Mouse (Mus musculus): Measurements from ENCODE around the gene Pxylp1. TPM values are rescaled to one million over a fixed set of nuclear protein-coding genes. Genes with fewer than 3 reads are reported as not detected.

Gene Pxylp1
- total RNA-seq, 2 experiments from 2014 or later, result 16.6 to 27.1 TPM

DNA sequence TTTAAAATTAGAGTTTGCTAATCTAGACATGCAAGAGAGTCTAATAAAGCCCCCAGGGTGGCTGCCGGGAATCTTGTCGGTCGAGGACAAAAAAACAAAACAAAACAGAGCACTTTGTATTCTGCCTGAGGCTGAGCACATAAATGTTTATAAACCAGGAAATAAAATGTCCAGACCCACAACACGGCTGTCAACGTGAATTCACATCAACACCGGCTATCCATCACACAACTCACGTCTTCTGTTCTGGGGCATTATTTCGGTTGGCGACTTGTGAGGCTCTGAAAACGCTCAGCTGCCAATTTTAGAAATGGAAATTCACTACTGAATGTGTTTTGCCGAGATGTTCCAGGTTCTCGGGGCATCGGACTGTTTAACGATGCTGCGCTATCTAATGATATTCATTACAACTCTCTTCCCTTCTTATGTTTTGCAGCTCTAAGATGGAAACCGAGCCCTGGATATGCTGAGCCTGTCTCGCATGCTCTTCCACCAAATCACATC lies 61.6 kb downstream of the Pxylp1 start:
- ATAC-seq (replicated peaks; ENCODE audit: low FRiP score, poor library complexity, severe bottlenecking), result no peak

GRCm38 (mm10) chr9:96829682-96830081 lies 62.8 kb downstream of the Pxylp1 start:
- 0 out of 2 replicates have a peak, but pooled peaks have one; percentile 28 for ATAC-seq (replicated peaks; ENCODE audit: low FRiP score, poor library complexity, severe bottlenecking)

DNA sequence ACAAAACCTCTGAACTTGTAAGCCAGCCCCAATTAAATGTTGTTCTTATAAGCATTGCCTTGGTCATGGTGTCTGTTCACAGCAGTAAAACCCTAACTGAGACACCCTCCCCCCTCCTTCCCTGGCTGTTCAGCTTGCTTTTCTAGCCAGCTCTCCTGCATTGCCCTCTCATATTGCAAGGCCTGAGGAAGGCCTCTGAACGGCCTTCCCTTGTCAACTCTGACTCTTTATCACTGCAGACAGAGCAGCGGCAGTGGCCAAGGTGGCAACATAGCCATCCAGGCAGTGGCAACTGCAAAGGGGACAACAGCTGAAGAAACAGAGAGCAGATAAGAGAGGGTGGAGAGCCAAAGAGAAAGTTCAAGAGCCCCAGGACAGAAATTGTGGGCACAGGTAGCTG lies 64.4 kb downstream of the Pxylp1 start:
- no peak for ATAC-seq (replicated peaks; ENCODE audit: low FRiP score, poor library complexity, severe bottlenecking)

DNA sequence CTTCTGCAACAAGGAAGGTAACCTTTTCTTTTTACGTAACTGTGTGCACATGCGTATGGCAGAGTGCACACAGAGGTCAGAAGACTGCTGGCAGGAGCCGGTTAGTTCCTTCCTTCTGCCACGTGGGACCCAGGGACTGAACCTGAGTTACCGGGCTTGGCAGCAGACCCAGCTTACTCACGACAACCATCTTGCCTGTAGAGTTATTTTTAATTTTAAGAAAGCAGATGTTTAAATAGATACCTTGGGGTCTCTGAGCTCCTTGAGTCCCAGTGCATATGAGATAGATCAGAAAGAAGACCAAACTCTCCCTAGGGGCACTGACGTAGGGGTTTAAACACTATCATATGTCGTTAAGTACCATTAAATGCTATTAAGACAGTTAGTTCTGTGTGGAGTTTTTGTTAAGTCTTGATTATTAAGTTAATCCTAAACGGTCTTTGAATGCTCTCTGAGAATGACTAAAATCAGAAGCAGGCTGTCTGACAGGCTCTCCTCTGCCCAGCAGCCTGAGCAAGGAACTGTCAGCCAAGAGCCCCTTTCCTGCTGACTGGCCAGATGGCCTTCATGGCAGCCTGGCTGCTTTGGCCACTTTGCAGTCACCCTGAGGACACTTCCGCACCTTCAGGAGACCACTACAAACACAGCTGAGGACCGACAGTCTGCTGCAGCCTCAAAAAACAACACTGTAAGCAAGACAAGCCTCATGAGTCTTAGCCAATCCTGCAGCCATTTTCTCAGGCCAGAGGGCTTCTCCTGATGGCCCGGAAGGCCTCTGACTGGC lies 65.3 kb downstream of the Pxylp1 start:
- ATAC-seq (replicated peaks; ENCODE audit: low FRiP score, poor library complexity, severe bottlenecking), result no peak

DNA sequence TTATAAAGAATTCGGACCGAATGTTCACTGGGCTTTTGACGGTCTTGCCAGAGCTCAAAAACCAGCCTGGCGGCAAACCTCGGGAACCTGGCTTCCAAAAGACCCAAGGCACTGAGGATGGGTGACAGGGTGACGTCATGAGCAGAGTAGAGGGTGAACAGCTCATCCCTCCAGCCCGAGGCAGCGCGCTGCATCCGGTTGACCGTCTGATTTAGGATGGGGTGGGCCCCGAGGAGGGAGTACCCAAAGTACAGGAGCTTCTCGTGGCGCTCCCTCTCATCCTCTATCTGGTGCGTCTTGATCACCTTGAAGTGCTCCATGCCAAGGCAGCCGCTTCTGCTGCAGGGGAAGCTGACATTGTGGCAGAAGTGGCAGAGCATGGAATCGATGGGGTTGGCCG lies 67.6 kb downstream of the Pxylp1 start:
- ATAC-seq (replicated peaks; ENCODE audit: low FRiP score, poor library complexity, severe bottlenecking), result no peak

DNA sequence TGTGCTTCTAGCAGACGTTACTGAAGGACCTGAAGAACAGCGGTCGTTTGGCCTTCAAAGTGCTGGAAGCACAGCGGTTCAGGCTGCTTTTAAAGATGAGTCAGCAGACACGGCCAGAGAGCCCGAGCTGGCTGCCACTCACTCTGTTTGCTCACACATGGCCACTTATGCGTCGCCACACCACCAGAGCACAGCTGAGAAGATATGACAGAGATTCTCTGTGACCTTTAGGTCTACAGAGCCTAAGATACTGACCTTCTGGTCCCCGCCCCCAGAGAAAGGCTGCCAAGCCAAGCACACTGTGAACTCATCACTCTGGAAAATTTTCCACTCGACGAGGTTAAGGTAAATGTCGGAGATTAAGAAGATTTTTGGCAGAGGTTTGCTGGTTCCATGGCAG lies 68.4 kb downstream of the Pxylp1 start:
- no peak for ATAC-seq (replicated peaks; ENCODE audit: low FRiP score, poor library complexity, severe bottlenecking)

DNA sequence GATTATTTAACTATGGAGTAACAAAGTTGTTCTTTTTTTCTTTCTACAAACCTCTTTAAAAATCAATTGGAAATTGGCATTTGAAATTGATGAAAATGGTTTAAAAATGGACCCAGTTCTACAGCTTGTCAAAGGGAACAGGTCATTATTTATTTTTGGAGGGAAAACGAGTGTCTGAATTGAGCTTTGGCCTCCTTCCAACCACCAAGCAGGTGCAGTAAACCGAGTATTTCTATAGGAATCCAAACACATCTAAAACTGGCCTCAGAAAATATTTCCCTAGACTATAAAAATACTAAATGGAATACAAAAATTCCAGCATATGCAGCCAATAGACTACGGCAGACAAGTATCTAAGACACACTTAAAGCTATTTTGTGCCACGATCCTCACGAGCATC lies 68.9 kb downstream of the Pxylp1 start:
- ATAC-seq (replicated peaks; ENCODE audit: low FRiP score, poor library complexity, severe bottlenecking), result no peak

DNA sequence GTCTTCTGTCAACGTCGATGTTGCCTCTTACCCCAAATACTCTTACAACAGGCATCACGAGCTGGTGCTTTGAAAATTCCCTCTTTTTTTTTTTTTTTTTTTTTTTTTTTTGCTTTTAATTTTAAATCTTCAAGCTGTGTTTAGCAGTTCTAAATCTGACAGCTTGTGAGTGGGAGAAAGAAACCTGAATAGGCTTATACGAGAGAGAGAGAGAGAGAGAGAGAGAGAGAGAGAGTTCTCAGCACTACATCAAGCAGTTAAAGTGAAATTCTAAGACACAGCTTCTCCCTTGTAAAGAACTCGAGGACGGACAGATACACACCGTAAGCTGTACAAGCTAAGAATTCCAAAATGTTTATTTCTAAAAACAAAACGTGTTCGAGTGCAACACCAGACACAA lies 69.5 kb downstream of the Pxylp1 start:
- ATAC-seq (replicated peaks; ENCODE audit: low FRiP score, poor library complexity, severe bottlenecking), result no peak

- ATAC-seq (replicated peaks; ENCODE audit: low FRiP score, poor library complexity, severe bottlenecking), result 0 out of 2 replicates have a peak, but pooled peaks have one; percentile 43
Observed at GRCm38 (mm10) chr9:96818822-96819481, 73.5 kb downstream of the Pxylp1 start.

DNA sequence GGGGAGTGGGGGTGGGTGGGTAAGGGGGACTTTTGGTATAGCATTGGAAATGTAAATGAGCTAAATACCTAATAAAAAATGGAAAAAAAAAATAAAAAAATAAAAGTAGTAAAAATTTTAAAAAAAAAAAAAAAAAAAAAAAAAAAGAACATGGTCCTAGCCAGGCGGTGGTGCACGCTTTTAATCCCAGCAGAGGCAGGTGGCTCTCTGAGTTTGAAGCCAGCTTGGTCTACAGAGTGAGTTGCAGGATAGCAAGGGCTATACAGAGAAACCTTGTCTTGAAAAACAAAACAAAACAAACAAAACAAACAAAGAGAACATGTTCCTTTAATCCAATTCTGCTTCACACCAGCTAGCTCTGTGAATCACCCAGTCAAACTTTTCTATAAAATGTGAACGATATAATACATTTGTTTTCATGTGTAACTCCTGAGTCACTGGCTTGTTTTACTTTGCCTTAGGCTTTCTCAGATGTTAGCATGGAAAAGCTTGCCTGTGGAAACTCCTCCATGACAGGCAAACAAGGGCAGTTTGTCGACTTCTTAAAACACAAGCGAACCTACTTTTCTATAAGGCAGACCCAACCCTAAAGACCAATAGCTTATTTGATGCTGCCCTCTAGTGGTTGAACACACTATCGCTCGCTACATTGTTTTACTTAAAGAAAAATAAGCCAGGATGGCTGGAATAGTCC lies 74.2 kb downstream of the Pxylp1 start:
- ATAC-seq (replicated peaks; ENCODE audit: low FRiP score, poor library complexity, severe bottlenecking), result peak; percentile 72

DNA sequence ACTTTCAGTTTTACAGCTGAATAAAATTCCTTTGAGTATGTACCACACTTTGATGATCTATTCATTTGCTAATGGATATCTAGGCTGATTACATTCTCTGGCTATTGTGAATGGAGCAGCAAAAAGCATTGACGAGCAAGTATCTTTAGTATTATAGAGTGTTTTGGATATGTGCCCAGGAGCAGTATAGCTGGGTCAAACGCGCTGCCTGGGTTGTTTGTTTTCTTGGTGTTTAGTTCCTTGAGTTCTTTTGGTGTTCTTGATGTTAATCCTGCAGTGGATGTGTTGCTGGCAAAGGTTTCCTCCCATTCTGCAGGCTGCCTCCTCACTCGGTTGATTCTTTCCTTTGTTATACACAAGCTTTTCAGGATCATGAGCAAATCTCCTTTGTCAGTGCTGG lies 80.5 kb downstream of the Pxylp1 start:
- no peak for ATAC-seq (replicated peaks; ENCODE audit: low FRiP score, poor library complexity, severe bottlenecking)

GRCm38 (mm10) chr9:96800131-96800825 lies 92.2 kb downstream of the Pxylp1 start:
- no peak for ATAC-seq (replicated peaks; ENCODE audit: low FRiP score, poor library complexity, severe bottlenecking)

DNA sequence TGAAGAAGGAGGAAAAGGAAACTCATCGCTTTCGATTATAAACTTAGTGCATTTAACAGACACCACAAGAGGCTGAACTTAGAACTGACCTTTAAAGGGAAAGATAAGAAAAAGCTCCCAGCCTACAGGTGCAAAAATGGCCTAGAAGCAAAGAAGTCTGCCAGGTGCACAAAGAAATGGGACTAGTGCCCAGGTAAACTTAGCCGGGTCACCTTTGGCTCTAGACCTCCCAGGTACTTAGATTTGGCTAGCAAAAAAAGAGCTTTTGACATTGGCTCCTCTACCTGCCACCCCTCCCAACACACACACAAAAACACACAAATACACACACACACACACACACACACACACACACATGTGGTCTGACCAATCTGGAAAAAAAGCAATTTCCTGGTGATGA lies 95.2 kb downstream of the Pxylp1 start:
- no peak for ATAC-seq (replicated peaks; ENCODE audit: low FRiP score, poor library complexity, severe bottlenecking)

GRCm38 (mm10) chr9:96795399-96795928 lies 97.0 kb downstream of the Pxylp1 start:
- no peak for ATAC-seq (replicated peaks; ENCODE audit: low FRiP score, poor library complexity, severe bottlenecking)

DNA sequence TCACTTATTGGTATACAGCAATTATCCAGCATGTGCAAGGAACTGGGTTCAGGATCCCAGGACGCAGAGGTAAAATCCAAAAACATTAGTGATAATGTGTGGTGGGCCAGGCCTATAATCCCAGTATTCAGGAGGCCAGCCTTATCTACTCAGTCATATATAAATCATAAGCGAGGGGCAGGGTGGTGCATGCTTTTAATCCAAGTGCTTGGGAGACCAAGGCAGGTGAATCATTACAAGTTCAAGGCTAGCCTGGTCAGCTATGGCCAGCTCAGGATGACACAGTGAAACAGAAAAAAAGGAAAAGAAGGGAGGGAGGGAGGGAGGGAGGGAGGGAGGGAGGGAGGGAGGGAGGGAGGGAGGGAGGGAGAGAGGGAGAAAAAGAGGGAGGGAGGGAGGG lies 97.9 kb downstream of the Pxylp1 start:
- ATAC-seq (replicated peaks; ENCODE audit: low FRiP score, poor library complexity, severe bottlenecking), result no peak

- no peak for ATAC-seq (replicated peaks; ENCODE audit: low FRiP score, poor library complexity, severe bottlenecking)
Observed at GRCm38 (mm10) chr9:96792543-96792942, 99.9 kb downstream of the Pxylp1 start.

- ATAC-seq (replicated peaks; ENCODE audit: low FRiP score, poor library complexity, severe bottlenecking), result no peak
Observed at GRCm38 (mm10) chr9:96790389-96791007, 102.0 kb downstream of the Pxylp1 start.

- no peak for ATAC-seq (replicated peaks; ENCODE audit: low FRiP score, poor library complexity, severe bottlenecking)
Observed at GRCm38 (mm10) chr9:96789906-96790305, 102.6 kb downstream of the Pxylp1 start.

DNA sequence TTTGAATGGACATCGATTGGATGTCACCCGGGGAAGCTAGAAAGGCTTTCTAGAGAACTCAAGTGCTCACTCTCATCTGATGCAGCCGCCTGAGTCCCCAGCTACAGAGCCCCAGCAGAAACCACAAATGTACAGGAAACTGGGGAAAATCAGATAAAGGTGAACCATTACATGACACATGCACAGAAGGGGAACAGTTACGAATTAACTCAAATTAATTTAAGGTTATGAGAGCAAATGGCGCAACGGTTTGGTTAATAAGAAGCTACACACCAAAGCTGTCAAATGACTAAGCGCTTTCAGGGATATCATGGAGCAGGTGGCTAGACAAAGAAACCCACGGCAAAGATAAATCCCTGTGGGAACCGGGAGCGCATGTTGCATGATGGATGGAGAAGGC lies 104.7 kb downstream of the Pxylp1 start:
- no peak for ATAC-seq (replicated peaks; ENCODE audit: low FRiP score, poor library complexity, severe bottlenecking)
